ENCODE assay signal across 8 mouse cellular contexts in genomic region chr7:64326892-64327291, GRCm38 (mm10). TPM values are rescaled to one million over a fixed set of nuclear protein-coding genes. Genes with fewer than 3 reads are reported as not detected.
A peak's percentile ranks its signal among the peaks of the same experiment; 100 is the strongest.
DNase-seq lines count a peak whose midpoint lies in the region; ATAC-seq and TF ChIP-seq lines count a peak whose summit lies in the region.

No protein-coding gene starts in this region.

- peak; percentile 86 for DNase-seq in ES-CJ7 (ENCODE audit: low read depth, low spot score)
- DNase-seq in c-Kit-positive CD71-negative TER-119-negative erythroid progenitor cells, embryonic 14.5 days (ENCODE audit: low read depth) = peak; percentile 67
- DNase-seq in hindbrain, embryonic 10.5 days (ENCODE audit: low spot score) = peak; percentile 72
- peak; percentile 49 to 86 for DNase-seq in layer of hippocampus, adult 8-10 months (ENCODE audit: low spot score in 2 of 2)
- DNase-seq in lung, postnatal 0 days (ENCODE audit: low spot score) = peak; percentile 74
- DNase-seq in ovary, postnatal 10 days (ENCODE audit: low spot score) = peak; percentile 60
- peak; percentile 91 for DNase-seq in thymus, adult 2 months

- peak; percentile 79 for ATAC-seq in forebrain, embryonic 13.5 days
- ATAC-seq in lung, postnatal 0 days = peak; percentile 74

- H3K27ac ChIP-seq in forebrain, embryonic 13.5 days = no peak overlapping the region
- no peak overlapping the region for H3K27ac ChIP-seq in hindbrain, embryonic 10.5 days
- no peak overlapping the region for H3K27ac ChIP-seq in lung, postnatal 0 days (ENCODE audit: low read length)
- H3K27ac ChIP-seq in thymus, adult 2 months (ENCODE audit: control insufficient read depth, insufficient read depth, low read length) = no peak overlapping the region

- H3K27me3 ChIP-seq in forebrain, embryonic 13.5 days = no peaks in the 10 kb centered on the region
- no peaks in the 10 kb centered on the region for H3K27me3 ChIP-seq in hindbrain, embryonic 10.5 days (ENCODE audit: insufficient read depth, poor library complexity, severe bottlenecking)
- H3K27me3 ChIP-seq in lung, postnatal 0 days (replicated peaks; ENCODE audit: insufficient read depth, low read length) = no peaks in the 10 kb centered on the region
- H3K27me3 ChIP-seq in thymus, adult 2 months (ENCODE audit: control insufficient read depth, insufficient read depth, low read length) = no peaks in the 10 kb centered on the region

- H3K36me3 ChIP-seq in forebrain, embryonic 13.5 days (ENCODE audit: poor library complexity, severe bottlenecking) = peaks cover 21% of the 10 kb centered on the region
- peaks cover 57% of the 10 kb centered on the region for H3K36me3 ChIP-seq in hindbrain, embryonic 10.5 days
- peaks cover 7% of the 10 kb centered on the region; the same call in 1 of the 2 replicates for H3K36me3 ChIP-seq in lung, postnatal 0 days (ENCODE audit: insufficient read depth, low read length)
- no peaks in the 10 kb centered on the region for H3K36me3 ChIP-seq in thymus, adult 2 months (ENCODE audit: control insufficient read depth, insufficient read depth, low read length)

- WGBS in forebrain, embryonic 13.5 days = 22% methylated on average over 1 of the region's 1 CpGs
- 42% methylated on average over 1 of the region's 1 CpGs for WGBS in hindbrain, embryonic 10.5 days
- WGBS in lung, postnatal 0 days = 12% methylated on average over 1 of the region's 1 CpGs
- 10% methylated on average over 1 of the region's 1 CpGs for WGBS in thymus, adult 2 months

- no peak for TF ChIP-seq POLR2A in thymus, adult 2 months (IDR thresholded peaks at IDR 0.05; ENCODE audit: control insufficient read depth, extremely low read depth, insufficient read depth, low read length, poor library complexity)

- H3K9ac ChIP-seq in forebrain, embryonic 13.5 days = no peak overlapping the region
- no peak overlapping the region for H3K9ac ChIP-seq in lung, postnatal 0 days (replicated peaks; ENCODE audit: low read depth)

- H3K4me3 ChIP-seq in forebrain, embryonic 13.5 days = no peak overlapping the region
- no peak overlapping the region for H3K4me3 ChIP-seq in hindbrain, embryonic 10.5 days
- no peak overlapping the region for H3K4me3 ChIP-seq in lung, postnatal 0 days (ENCODE audit: low read depth, low read length)
- no peak overlapping the region for H3K4me3 ChIP-seq in thymus, adult 2 months (ENCODE audit: control insufficient read depth, insufficient read depth, low read length)

- H3K4me2 ChIP-seq in forebrain, embryonic 13.5 days = no peak overlapping the region
- H3K4me2 ChIP-seq in lung, postnatal 0 days (replicated peaks; ENCODE audit: low read depth, low read length) = no peak overlapping the region

- H3K4me1 ChIP-seq in forebrain, embryonic 13.5 days = no peaks in the 10 kb centered on the region
- no peaks in the 10 kb centered on the region for H3K4me1 ChIP-seq in hindbrain, embryonic 10.5 days (replicated peaks)
- H3K4me1 ChIP-seq in lung, postnatal 0 days (ENCODE audit: insufficient read depth, low read depth, low read length) = no peaks in the 10 kb centered on the region
- H3K4me1 ChIP-seq in thymus, adult 2 months (replicated peaks; ENCODE audit: control insufficient read depth, insufficient read depth, low read length) = no peaks in the 10 kb centered on the region

- no peak for TF ChIP-seq EP300 in lung, postnatal 0 days (IDR thresholded peaks at IDR 0.05)

- no peaks in the 10 kb centered on the region for H3K9me3 ChIP-seq in forebrain, embryonic 13.5 days (replicated peaks)
- no peaks in the 10 kb centered on the region for H3K9me3 ChIP-seq in hindbrain, embryonic 10.5 days
- no peaks in the 10 kb centered on the region for H3K9me3 ChIP-seq in lung, postnatal 0 days (ENCODE audit: low read length)

- TF ChIP-seq CTCF in lung, postnatal 0 days (IDR thresholded peaks at IDR 0.05) = peak; percentile 85
- TF ChIP-seq CTCF in thymus, adult 2 months (IDR thresholded peaks at IDR 0.05; ENCODE audit: borderline replicate concordance, control insufficient read depth, extremely low read depth, insufficient read depth, low read length, poor library complexity) = peak; percentile 60; the same call in 1 of the 2 replicates

RNA-seq across cellular contexts. Expression of gene Mtmr10, which starts 39.4 kb away (rescaled TPM):
- 8.4 and 9.1 TPM in 2 replicates for polyA plus RNA-seq in forebrain, embryonic 13.5 days (2015; fragmentation: Nextera tagmentation; extraction: Ambion mirVana)
- 11.9 and 13.1 TPM in 2 replicates for polyA plus RNA-seq in hindbrain, embryonic 10.5 days (2016; fragmentation: Nextera tagmentation; extraction: Ambion mirVana)
- total RNA-seq in layer of hippocampus, adult 8-10 months (2022) = 10 to 100 TPM; 19.2 to 24.9 (median 21.6) TPM
- polyA plus RNA-seq in lung, postnatal 0 days (2015; fragmentation: Nextera tagmentation; extraction: Ambion mirVana) = 11.2 and 11.6 TPM in 2 replicates
- 4.5 and 4.8 TPM in 2 replicates for polyA plus RNA-seq in thymus, adult 2 months (2012; rRNA removed)

RNA-seq across cellular contexts. Expression of gene Fan1, which starts 47.0 kb away (rescaled TPM):
- polyA plus RNA-seq in forebrain, embryonic 13.5 days (2015; fragmentation: Nextera tagmentation; extraction: Ambion mirVana) = 8.6 and 9.1 TPM in 2 replicates
- 6.4 and 8.0 TPM in 2 replicates for polyA plus RNA-seq in hindbrain, embryonic 10.5 days (2016; fragmentation: Nextera tagmentation; extraction: Ambion mirVana)
- 10 to 100 TPM; 12.8 to 16.6 (median 14.0) TPM for total RNA-seq in layer of hippocampus, adult 8-10 months (2022)
- polyA plus RNA-seq in lung, postnatal 0 days (2015; fragmentation: Nextera tagmentation; extraction: Ambion mirVana) = 4.8 and 5.2 TPM in 2 replicates
- 2.8 and 3.3 TPM in 2 replicates for polyA plus RNA-seq in thymus, adult 2 months (2012; rRNA removed)
